Mouse (Mus musculus): Measurements from ENCODE around the gene Smarcal1.

The Smarcal1 gene

GRCm38 (mm10) chr1:72582947-72583731, at the start of gene Smarcal1:
Smarcal1 (plus strand) TSS chr1:72583251.
- DNase-seq (ENCODE audit: low spot score) = peak; percentile 96

GRCm38 (mm10) chr1:72533439-72533838, 49.6 kb upstream of the Smarcal1 start:
- no peak for DNase-seq (ENCODE audit: low spot score)

GRCm38 (mm10) chr1:72535725-72536571, 47.1 kb upstream of the Smarcal1 start:
- DNase-seq (ENCODE audit: low spot score) = no peak

GRCm38 (mm10) chr1:72536611-72537351, 46.3 kb upstream of the Smarcal1 start, which contains the start of gene March4:
March4 (minus strand) TSS chr1:72536930.
- peak; percentile 71 for DNase-seq (ENCODE audit: low spot score)

GRCm38 (mm10) chr1:72538266-72538665, 44.8 kb upstream of the Smarcal1 start:
- DNase-seq (ENCODE audit: low spot score) = no peak

GRCm38 (mm10) chr1:72550317-72550716, 32.7 kb upstream of the Smarcal1 start:
- no peak for DNase-seq (ENCODE audit: low spot score)

- DNase-seq (ENCODE audit: low spot score) = no peak
Measured at GRCm38 (mm10) chr1:72556471-72556870, 26.6 kb upstream of the Smarcal1 start.

GRCm38 (mm10) chr1:72558625-72559024, 24.4 kb upstream of the Smarcal1 start:
- no peak for DNase-seq (ENCODE audit: low spot score)

- DNase-seq (ENCODE audit: low spot score) = no peak
Measured at GRCm38 (mm10) chr1:72564334-72564962, 18.6 kb upstream of the Smarcal1 start.

GRCm38 (mm10) chr1:72567056-72567455, 16.0 kb upstream of the Smarcal1 start:
- DNase-seq (ENCODE audit: low spot score) = no peak

GRCm38 (mm10) chr1:72568725-72569124, 14.3 kb upstream of the Smarcal1 start:
- DNase-seq (ENCODE audit: low spot score) = no peak

- no peak for DNase-seq (ENCODE audit: low spot score)
Measured at GRCm38 (mm10) chr1:72574047-72574446, 9.0 kb upstream of the Smarcal1 start.

GRCm38 (mm10) chr1:72574608-72575007, 8.4 kb upstream of the Smarcal1 start:
- DNase-seq (ENCODE audit: low spot score) = no peak

- DNase-seq (ENCODE audit: low spot score) = no peak
Measured at GRCm38 (mm10) chr1:72575121-72575520, 7.9 kb upstream of the Smarcal1 start.

GRCm38 (mm10) chr1:72577481-72577922, 5.5 kb upstream of the Smarcal1 start:
- no peak for DNase-seq (ENCODE audit: low spot score)

GRCm38 (mm10) chr1:72578351-72578750, 4.7 kb upstream of the Smarcal1 start:
- no peak for DNase-seq (ENCODE audit: low spot score)

- DNase-seq (ENCODE audit: low spot score) = no peak
Measured at GRCm38 (mm10) chr1:72578806-72579205, 4.2 kb upstream of the Smarcal1 start.

GRCm38 (mm10) chr1:72583906-72584305, 855 bp downstream of the Smarcal1 start:
- no peak for DNase-seq (ENCODE audit: low spot score)

- no peak for DNase-seq (ENCODE audit: low spot score)
Measured at GRCm38 (mm10) chr1:72585971-72586875, 3.2 kb downstream of the Smarcal1 start.

GRCm38 (mm10) chr1:72587532-72587931, 4.5 kb downstream of the Smarcal1 start:
- DNase-seq (ENCODE audit: low spot score) = no peak

- no peak for DNase-seq (ENCODE audit: low spot score)
Measured at GRCm38 (mm10) chr1:72588763-72589162, 5.7 kb downstream of the Smarcal1 start.

All from yolk sac, embryonic 10.5 days (tissue).